Mouse (Mus musculus) urinary bladder, postnatal 14 days (tissue): Measurements from ENCODE around the gene Erc2.

Source experiments
- DNase-seq: peaks from one replicate; pipeline ENCODE4 v3.0.0; 2021; ENCODE audit warnings: low spot score

Gene Erc2

DNA sequence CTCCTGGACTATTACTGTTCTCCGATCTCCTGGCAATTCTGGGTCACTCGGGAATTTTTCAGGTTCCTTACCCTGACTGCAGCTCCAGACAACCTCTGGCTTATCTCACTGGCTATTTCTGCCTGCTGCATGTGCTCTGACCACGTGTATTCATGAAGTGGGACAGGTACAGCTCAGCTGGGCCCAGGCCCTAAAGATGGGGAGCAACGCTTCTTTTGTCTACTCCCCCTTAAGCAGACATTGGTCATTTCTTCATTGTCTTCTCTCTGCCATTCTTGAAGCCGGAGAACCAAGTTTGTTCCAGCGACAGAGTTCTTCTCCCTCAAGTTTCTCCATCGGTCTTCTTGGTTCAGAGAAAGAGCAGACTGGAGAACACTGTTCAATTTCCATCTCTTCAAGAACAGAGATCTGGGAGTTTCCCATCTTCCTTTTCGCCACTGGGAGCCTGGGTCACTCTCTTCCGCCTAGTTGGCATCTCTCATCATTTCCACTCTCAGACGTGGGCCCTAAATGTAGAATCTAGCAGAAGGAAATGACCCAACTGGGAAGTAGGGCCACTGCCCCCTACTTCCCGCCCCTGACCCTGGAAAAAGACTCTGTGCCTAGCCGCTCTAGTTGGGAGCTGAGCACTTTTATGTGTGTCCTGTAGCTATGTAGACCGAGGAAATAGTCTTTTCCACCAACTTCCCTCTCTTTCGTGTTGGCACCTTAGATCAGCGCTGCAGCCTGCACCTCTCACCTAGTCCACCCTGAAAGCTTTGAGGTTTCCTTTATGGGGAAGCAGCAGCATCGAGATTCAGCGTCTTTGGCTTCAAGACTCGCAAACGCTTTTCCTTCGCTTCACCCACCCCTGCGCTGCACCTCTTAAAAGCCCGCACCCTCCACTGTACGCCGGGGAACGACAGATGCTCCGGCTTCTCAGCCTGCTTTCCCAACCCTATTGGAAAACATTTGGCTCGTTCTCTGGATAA is 886.3 kb downstream of the Erc2 start:
- no peak for DNase-seq

- DNase-seq: peak; percentile 45
Measured at GRCm38 (mm10) chr14:28509441-28510340, 887.5 kb downstream of the Erc2 start.

DNA sequence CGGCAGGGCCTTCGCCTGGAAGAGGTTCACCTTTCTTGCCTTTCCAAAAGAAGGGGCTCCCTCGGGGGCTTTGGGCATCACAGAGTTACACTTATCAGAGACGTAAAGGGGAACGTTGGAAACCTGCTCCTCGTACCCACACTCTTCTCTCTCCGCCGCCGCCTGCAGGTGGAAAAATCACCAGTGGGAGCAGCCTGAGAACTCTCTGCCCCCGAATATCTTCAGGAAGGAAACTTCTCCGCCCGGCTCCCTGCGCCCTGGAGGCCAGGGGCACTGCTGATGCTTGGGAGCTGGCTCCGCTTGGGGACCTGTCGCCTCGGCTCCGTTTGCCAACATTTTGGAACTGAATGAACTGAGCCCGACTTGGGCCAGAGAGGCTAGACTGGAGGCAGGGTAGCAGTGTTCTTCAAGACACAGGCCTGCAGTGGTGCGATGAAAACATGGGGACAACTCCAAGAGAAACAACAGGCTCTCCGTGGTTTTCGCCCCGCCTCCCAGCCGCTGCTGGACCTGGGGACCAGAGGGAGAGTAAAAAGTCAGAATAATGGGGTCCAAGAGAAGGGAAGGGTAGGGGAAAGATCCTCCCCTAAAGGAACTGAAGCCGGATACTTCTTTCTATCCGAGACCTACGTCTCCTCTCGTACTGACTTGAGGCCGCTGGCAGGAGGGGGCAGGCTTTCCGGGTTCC is 888.3 kb downstream of the Erc2 start:
- peak; percentile 42 for DNase-seq

DNA sequence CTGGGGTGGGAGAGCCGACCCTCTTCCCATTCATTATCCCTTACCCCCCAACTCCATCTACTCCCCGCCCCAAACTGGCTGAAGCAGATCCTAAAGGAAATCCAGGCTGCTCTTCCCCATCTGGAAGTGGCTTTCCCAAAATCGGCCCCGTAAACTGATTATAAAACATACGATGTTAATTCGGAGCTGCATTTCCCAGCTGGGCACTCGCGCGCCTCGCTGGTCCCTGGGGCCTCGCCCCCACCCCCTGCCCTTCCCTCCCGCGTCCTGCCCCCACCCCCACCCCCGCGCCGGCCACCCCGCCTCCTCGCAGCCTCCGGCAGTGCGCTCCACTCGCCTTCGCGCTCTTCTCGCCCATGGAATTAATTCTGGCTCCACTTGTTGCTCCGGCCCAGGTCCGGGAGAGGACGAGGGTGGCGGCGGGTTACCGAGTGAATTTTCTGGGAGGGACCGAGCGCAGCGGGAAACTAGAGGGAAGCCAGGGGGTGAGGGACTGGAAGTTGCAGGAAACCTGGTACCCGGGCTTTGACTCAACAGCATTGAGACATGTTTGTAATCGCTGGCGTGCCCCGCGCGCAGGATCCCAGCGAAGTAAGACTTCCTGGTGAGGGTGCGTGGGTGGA is 888.9 kb downstream of the Erc2 start:
- peak; percentile 48 for DNase-seq

DNA sequence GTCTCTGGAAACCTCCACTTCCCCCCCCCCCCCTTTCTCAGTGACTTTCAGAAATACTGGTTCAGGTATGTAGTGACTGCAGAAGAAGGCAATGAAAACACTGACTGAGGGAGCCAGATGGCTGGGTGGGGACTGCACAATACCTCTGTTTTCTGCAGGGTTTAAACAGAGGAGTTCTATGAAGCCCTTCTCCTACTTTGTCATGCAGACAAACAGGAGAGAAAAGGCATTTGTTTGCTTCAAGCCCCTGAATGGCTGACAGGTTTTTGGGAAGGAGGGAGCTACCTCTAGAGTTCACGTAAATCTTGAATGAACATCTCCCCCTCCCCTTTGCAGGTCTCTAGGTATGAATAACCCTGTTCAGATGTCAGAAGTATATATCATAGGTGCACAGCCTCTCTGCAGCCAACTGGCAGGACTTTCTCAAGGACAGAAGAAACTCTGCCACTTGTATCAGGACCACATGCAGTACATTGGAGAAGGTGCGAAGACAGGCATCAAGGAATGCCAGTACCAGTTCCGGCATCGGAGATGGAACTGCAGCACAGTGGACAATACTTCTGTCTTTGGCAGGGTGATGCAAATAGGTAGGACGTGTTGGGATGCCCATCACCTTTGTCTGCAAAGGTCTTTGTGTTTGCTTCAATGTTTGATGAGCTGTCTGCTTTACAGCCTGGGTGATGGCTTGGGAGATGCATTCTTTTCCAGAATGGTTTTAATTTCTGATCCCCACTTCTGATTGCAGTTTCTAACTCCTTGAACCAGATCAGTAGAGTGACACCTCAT is 890.8 kb downstream of the Erc2 start:
- no peak for DNase-seq

- DNase-seq: no peak
Measured at GRCm38 (mm10) chr14:28514171-28514570, 891.9 kb downstream of the Erc2 start.

DNA sequence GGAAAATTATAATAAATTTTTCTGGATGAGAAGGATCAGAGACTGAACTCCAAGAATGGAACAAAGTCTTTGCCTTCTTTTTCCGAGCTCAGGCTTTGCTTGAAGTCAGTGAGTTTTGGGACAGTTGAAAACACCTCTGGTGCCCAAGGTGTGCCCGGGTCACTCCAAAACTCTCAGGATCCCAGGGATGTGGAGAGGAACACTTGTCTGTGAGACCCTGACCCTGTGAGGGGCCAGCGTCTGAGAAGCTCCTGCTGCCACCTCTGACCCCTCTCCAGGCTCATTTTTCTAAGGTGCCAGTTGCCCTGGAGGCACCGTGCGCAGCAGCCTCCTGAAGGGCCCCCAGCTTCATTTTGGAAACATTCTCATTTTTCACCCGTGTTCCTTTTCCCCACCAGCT is 893.1 kb downstream of the Erc2 start:
- no peak for DNase-seq

DNA sequence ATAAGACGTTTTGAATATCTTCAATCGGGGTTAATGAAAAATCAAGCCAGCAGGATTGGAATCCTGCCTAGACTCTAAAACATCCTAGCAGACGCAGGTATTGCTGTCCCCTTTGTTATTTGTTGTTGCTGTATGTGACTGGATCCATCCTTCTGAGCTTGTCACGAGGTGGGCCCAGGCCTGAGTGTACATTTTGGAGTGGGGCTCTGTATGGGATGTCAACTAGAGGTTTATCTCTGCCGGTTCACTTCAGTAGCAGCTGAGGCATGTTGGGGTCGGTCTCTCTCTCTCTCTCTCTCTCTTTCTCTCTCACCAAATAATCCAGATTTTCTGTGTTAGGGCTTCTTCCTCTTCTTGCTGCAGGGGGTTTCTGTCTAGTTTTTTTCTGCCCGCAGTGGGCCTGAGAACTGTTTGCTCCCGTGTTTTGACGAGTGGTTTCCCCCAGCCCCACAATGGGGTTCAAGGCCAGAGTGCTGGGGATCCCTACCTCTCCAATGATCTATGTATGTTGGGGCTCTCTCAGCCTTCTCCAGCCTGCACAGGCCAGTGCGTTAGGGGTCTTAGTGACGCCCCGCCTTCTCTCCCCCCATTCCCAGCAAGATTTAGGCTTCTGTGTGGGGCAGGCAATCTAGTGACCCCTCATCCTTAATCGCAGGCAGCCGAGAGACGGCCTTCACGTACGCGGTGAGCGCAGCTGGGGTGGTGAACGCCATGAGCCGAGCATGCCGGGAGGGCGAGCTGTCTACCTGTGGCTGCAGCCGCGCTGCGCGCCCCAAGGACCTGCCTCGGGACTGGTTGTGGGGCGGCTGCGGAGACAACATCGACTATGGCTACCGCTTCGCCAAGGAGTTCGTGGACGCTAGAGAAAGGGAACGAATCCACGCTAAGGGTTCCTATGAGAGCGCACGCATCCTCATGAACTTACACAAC is 895.7 kb downstream of the Erc2 start:
- no peak for DNase-seq

- no peak for DNase-seq
Measured at GRCm38 (mm10) chr14:28521106-28521505, 898.9 kb downstream of the Erc2 start.

GRCm38 (mm10) chr14:28522611-28523010 is 900.4 kb downstream of the Erc2 start:
- no peak for DNase-seq

DNA sequence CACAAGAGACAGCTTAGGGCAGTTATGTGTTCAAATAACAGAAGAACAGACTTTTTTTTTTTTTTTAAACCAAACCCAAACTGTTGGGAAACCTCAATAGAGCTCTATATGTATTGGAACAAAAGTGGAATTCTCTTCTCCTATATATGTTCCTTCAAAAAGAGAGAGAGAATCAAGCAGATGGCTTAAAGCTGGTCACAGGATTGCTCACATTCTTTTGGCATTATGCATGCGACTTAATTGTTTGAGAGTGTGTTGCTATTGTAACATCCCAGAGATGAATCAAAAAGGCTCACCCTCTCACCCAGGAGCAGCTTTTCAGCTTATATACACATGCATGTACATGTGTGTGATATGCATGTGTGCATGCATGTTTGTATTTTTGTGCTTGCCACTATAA is 903.3 kb downstream of the Erc2 start:
- no peak for DNase-seq
